7 mouse cellular contexts compared by ENCODE assay signal in the genomic region with DNA sequence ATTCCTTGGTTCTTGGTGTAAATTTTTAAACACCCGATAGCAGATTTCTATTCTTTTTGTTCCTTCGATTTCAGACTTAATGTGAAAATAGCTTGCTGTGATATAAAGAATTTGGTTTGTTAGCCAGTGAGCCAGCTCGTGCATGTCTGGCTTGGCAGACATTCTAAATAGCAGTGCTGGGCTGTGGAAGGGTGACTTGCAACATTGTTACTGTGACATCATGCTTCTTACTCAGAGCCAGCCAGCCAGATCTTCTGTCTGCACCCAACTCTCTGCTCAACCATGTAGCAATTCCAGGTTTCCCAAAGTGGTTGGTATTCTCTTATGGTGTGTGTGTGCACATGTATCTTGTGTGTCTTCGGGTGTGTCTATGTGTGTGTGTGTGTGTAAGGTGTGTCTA.
DNase-seq lines count a peak whose midpoint lies in the region; ATAC-seq and TF ChIP-seq lines count a peak whose summit lies in the region.

No protein-coding gene starts in this region.

- H3K9me3 ChIP-seq in lung, embryonic 16.5 days (ENCODE audit: control insufficient read depth, low read length), result no peaks in the 10 kb centered on the region

- no peaks in the 10 kb centered on the region for H3K36me3 ChIP-seq in lung, embryonic 16.5 days (ENCODE audit: control insufficient read depth, insufficient read depth, low read length)

- peaks cover 11% of the 10 kb centered on the region for H3K4me1 ChIP-seq in brown adipose tissue, adult 24 weeks (ENCODE audit: control insufficient read depth, insufficient read depth, insufficient read length, low read length)
- no peaks in the 10 kb centered on the region; the same call in 1 of the 2 replicates for H3K4me1 ChIP-seq in lung, embryonic 16.5 days (replicated peaks; ENCODE audit: control insufficient read depth, insufficient read depth, low read length)

- no peak for TF ChIP-seq CTCF in layer of hippocampus, adult 2 months (conservative IDR thresholded peaks at IDR 0.05)

- WGBS in lung, embryonic 16.5 days, result 70% methylated on average over 4 of the region's 4 CpGs

- H3K4me2 ChIP-seq in lung, embryonic 16.5 days (ENCODE audit: low read depth, low read length), result no peak overlapping the region

- H3K27ac ChIP-seq in layer of hippocampus, adult 2 months, result peak overlapping the region; percentile 49
- peak overlapping the region; percentile 41 for H3K27ac ChIP-seq in brown adipose tissue, adult 24 weeks (replicated peaks; ENCODE audit: low read depth, low read length)
- H3K27ac ChIP-seq in lung, embryonic 16.5 days (ENCODE audit: low read length), result no peak overlapping the region

- H3K4me3 ChIP-seq in layer of hippocampus, adult 2 months, result no peak overlapping the region
- no peak overlapping the region for H3K4me3 ChIP-seq in brown adipose tissue, adult 24 weeks (ENCODE audit: insufficient read depth, low read depth, low read length)
- no peak overlapping the region for H3K4me3 ChIP-seq in lung, embryonic 16.5 days (ENCODE audit: low read length)

- no peaks in the 10 kb centered on the region for H3K27me3 ChIP-seq in lung, embryonic 16.5 days (ENCODE audit: control insufficient read depth, insufficient read depth, low read depth, low read length)

- ATAC-seq in lung, embryonic 16.5 days (ENCODE audit: low read depth), result peak; percentile 78
- ATAC-seq in monocyte, adult 5-6 weeks (replicated peaks; ENCODE audit: insufficient number of reproducible peaks, low FRiP score, low TSS enrichment, poor library complexity, severe bottlenecking), result no peak
- ATAC-seq in megakaryocyte, adult 5-6 weeks (ENCODE audit: poor library complexity, severe bottlenecking), result no peak

- H3K9ac ChIP-seq in lung, embryonic 16.5 days (ENCODE audit: low read length), result no peak overlapping the region

- DNase-seq in layer of hippocampus, adult 2 months (ENCODE audit: low spot score in 2 of 2), result peak in 1 of 2 experiments; percentile 33
- no peak for DNase-seq in layer of hippocampus, postnatal 14 days (ENCODE audit: low spot score in 2 of 2)
- peak; percentile 76 for DNase-seq in adipocyte (ENCODE audit: low spot score)
